10 mouse cellular contexts compared by ENCODE assay signal in genomic region chr19:37543537-37544326, GRCm38 (mm10). TPM values are rescaled to one million over a fixed set of nuclear protein-coding genes. Genes with fewer than 3 reads are reported as not detected.
DNase-seq lines count a peak whose midpoint lies in the region; ATAC-seq and TF ChIP-seq lines count a peak whose summit lies in the region.
"Had no signal": no experiment of that assay in that cellular context is flagged by ENCODE, and none has a peak within 500 bp of the region (broad histone marks: within the 10 kb centered on the region; RNA-seq: fewer than 3 reads in every experiment).

No protein-coding gene starts in this region.

- H3K4me2 ChIP-seq in neural tube, embryonic 15.5 days = no peak overlapping the region
- H3K4me2 ChIP-seq: embryonic facial prominence, embryonic 12.5 days; midbrain, embryonic 12.5 days had no signal

- H3K4me3 ChIP-seq in cortical plate, adult 2 months (ENCODE audit: insufficient read depth, low read length) = no peak overlapping the region
- H3K4me3 ChIP-seq in neural tube, embryonic 15.5 days (replicated peaks) = no peak overlapping the region
- H3K4me3 ChIP-seq in cerebellum, adult 2 months (replicated peaks; ENCODE audit: insufficient read depth, low read depth, low read length) = no peak overlapping the region
- H3K4me3 ChIP-seq: embryonic facial prominence, embryonic 12.5 days; midbrain, embryonic 12.5 days had no signal

- peak overlapping the region; percentile 78 for H3K27ac ChIP-seq in cortical plate, adult 2 months (ENCODE audit: insufficient read depth, low read length)
- no peak overlapping the region for H3K27ac ChIP-seq in neural tube, embryonic 15.5 days (replicated peaks)
- H3K27ac ChIP-seq in cerebellum, adult 2 months (ENCODE audit: insufficient read depth, low read length) = no peak overlapping the region
- H3K27ac ChIP-seq: embryonic facial prominence, embryonic 12.5 days; midbrain, embryonic 12.5 days had no signal

- DNase-seq in lung, adult 18-20 months = peak; percentile 49 to 51
- no peak for DNase-seq in lung, postnatal 14 days
- peak; percentile 49 for DNase-seq in kidney, postnatal 10 days
- DNase-seq in naive thymus-derived CD4-positive, alpha-beta T cell, adult 2 months (ENCODE audit: low read depth) = peak; percentile 41
- DNase-seq in cerebellum, adult 2 months = no peak
- no peak for DNase-seq in frontal cortex, postnatal 14 days (ENCODE audit: low spot score in 2 of 2)

- no peak overlapping the region for H3K9ac ChIP-seq in neural tube, embryonic 15.5 days (replicated peaks)
- H3K9ac ChIP-seq: embryonic facial prominence, embryonic 12.5 days; midbrain, embryonic 12.5 days had no signal

- no peak for TF ChIP-seq POLR2A in cortical plate, adult 2 months (IDR thresholded peaks at IDR 0.05; ENCODE audit: extremely low read depth, insufficient read depth, low read length)
- no peak for TF ChIP-seq POLR2A in cerebellum, adult 2 months (IDR thresholded peaks at IDR 0.05; ENCODE audit: borderline replicate concordance, insufficient read depth, low read length)

- H3K4me1 ChIP-seq in cortical plate, adult 2 months (ENCODE audit: control insufficient read depth, insufficient read depth, low read length) = no peaks in the 10 kb centered on the region
- no peaks in the 10 kb centered on the region for H3K4me1 ChIP-seq in neural tube, embryonic 15.5 days
- no peaks in the 10 kb centered on the region for H3K4me1 ChIP-seq in cerebellum, adult 2 months (ENCODE audit: control insufficient read depth, insufficient read depth, low read length)
- H3K4me1 ChIP-seq: embryonic facial prominence, embryonic 12.5 days; midbrain, embryonic 12.5 days had no signal

- H3K9me3 ChIP-seq in neural tube, embryonic 15.5 days (replicated peaks) = no peaks in the 10 kb centered on the region
- H3K9me3 ChIP-seq: embryonic facial prominence, embryonic 12.5 days; midbrain, embryonic 12.5 days had no signal

- H3K36me3 ChIP-seq in neural tube, embryonic 15.5 days = no peaks in the 10 kb centered on the region
- H3K36me3 ChIP-seq: embryonic facial prominence, embryonic 12.5 days; midbrain, embryonic 12.5 days had no signal

- TF ChIP-seq CTCF in cortical plate, adult 2 months (IDR thresholded peaks at IDR 0.05; ENCODE audit: extremely low read depth, insufficient read depth, low read length) = peak; percentile 17; the same call in 1 of the 2 replicates
- TF ChIP-seq CTCF in cerebellum, adult 2 months (IDR thresholded peaks at IDR 0.05; ENCODE audit: borderline replicate concordance, insufficient read depth, low read depth, low read length) = no peak

- no peak for ATAC-seq in neural tube, embryonic 15.5 days (ENCODE audit: low FRiP score)

- H3K27me3 ChIP-seq in neural tube, embryonic 15.5 days (replicated peaks) = 0 out of 2 replicates have a peak, but pooled peaks cover 3% of the 10 kb centered on the region
- H3K27me3 ChIP-seq in cerebellum, adult 2 months (ENCODE audit: control insufficient read depth, insufficient read depth, low read length) = no peaks in the 10 kb centered on the region

- WGBS in neural tube, embryonic 15.5 days = 54% methylated on average over 13 of the region's 13 CpGs
- 53% methylated on average over 13 of the region's 13 CpGs for WGBS in cerebellum, adult 2 months

RNA-seq across cellular contexts. Expression of gene Exoc6, which starts 6.5 kb away (rescaled TPM):
- polyA plus RNA-seq in cortical plate, adult 2 months (2012; rRNA removed) = 20.3 and 20.6 TPM in 2 replicates
- polyA plus RNA-seq in neural tube, embryonic 15.5 days (2015; fragmentation: Nextera tagmentation; extraction: Ambion mirVana) = 19.7 and 20.3 TPM in 2 replicates
- 12.8 and 13.1 TPM in 2 replicates for polyA plus RNA-seq in cerebellum, adult 2 months (2012; rRNA removed)

Comparison
In these comparisons a context has a peak if more than half of its experiments do, and no peak if none do; other contexts are left out.
1. DNase-seq: peak in lung, adult 18-20 months (2 of 2), kidney, postnatal 10 days (single experiment) and naive thymus-derived CD4-positive, alpha-beta T cell, adult 2 months (single experiment); none in lung, postnatal 14 days (single experiment), cerebellum, adult 2 months (0 of 2) and frontal cortex, postnatal 14 days (0 of 2).